Mouse (Mus musculus) midbrain, postnatal 0 days (tissue): ENCODE data around the gene Tinf2. TPM values are rescaled to one million over a fixed set of nuclear protein-coding genes. Genes with fewer than 3 reads are reported as not detected.

Experiments
- ATAC-seq: fragments of 200-750 bp; cut with Nextera tagmentation; 2 replicates; pipeline ENCODE4 v1.8.0; 2017; ENCODE audit warnings: moderate number of reproducible peaks, mild to moderate bottlenecking, moderate TSS enrichment, moderate library complexity; ENCODE audit not compliant: low FRiP score
- DNase-seq: peaks from one replicate; pipeline ENCODE4 v3.0.0-alpha.2; 2015; ENCODE audit warnings: low spot score
- H3K27ac ChIP-seq: fragments of 300-500 bp; sonication (generic); 2 replicates; pipeline ENCODE4 v1.5.1; 2014; ENCODE audit warnings: low read depth, mild to moderate bottlenecking, low read length, mixed read lengths
- H3K27me3 ChIP-seq: fragments of 300-500 bp; sonication (generic); 2 replicates; pipeline ENCODE4 v1.6.1; 2014; ENCODE audit warnings: low read length, control low read depth, mixed read lengths; ENCODE audit not compliant: insufficient read depth
- H3K36me3 ChIP-seq: fragments of 300-500 bp; sonication (generic); 2 replicates; pipeline ENCODE4 v1.6.1; 2014; ENCODE audit warnings: low read length, control low read depth, mixed read lengths; ENCODE audit not compliant: insufficient read depth
- H3K4me1 ChIP-seq: fragments of 300-500 bp; sonication (generic); 2 replicates; pipeline ENCODE4 v1.6.1; 2014; ENCODE audit warnings: mild to moderate bottlenecking, control low read depth, antibody characterized with exemption, low read length, mixed read lengths; ENCODE audit not compliant: insufficient read depth
- H3K4me2 ChIP-seq: fragments of 300-500 bp; sonication (generic); 2 replicates; pipeline ENCODE4 v1.6.1; 2014; ENCODE audit warnings: low read depth, mild to moderate bottlenecking, low read length, mixed read lengths; ENCODE audit not compliant: poor library complexity, severe bottlenecking
- H3K4me3 ChIP-seq: fragments of 300-500 bp; sonication (generic); 2 replicates; pipeline ENCODE4 v1.5.1; 2014; ENCODE audit warnings: low read depth, mild to moderate bottlenecking, low read length, moderate library complexity
- H3K9ac ChIP-seq: fragments of 300-500 bp; sonication (generic); replicated peaks from 2 replicates; pipeline ENCODE4 v1.6.1; 2014; ENCODE audit warnings: mild to moderate bottlenecking, low read length, moderate library complexity, mixed read lengths; ENCODE audit not compliant: poor library complexity, severe bottlenecking
- H3K9me3 ChIP-seq: fragments of 300-500 bp; sonication (generic); 2 replicates; pipeline ENCODE4 v1.6.1; 2016; ENCODE audit warnings: low read length, control low read depth
- CTCF ChIP-seq: IDR thresholded peaks from 2 replicates; pipeline ENCODE4 v1.5.1; 2016; ENCODE audit warnings: antibody characterized with exemption, mild to moderate bottlenecking
- WGBS: fragments of 180-500 bp; shearing (Covaris S2); extraction: QIAGEN DNeasy Blood & Tissue Kit; methylation state at CpG from one replicate; pipeline ENCODE4 v1.1.7; 2014; 5-methylcytosine and 5-hydroxymethylcytosine counted together
- polyA plus RNA-seq: library from polyadenylated mRNA; unstranded; fragments of >200 nt; fragmentation: Nextera tagmentation; extraction: Ambion mirVana; gene quantifications from 2 replicates; pipeline ENCODE4 v1.2.1, GENCODE M21; 2015
- total RNA-seq: library from RNA; depleted of rRNA; stranded (reverse); fragments of >200 nt; gene quantifications from 2 replicates; pipeline ENCODE4 v1.2.3, GENCODE M21; 2014; rRNA removed

The Tinf2 gene
- 14.6 and 15.7 TPM in 2 replicates for total RNA-seq
- 19.9 and 23.6 TPM in 2 replicates for polyA plus RNA-seq

DNA sequence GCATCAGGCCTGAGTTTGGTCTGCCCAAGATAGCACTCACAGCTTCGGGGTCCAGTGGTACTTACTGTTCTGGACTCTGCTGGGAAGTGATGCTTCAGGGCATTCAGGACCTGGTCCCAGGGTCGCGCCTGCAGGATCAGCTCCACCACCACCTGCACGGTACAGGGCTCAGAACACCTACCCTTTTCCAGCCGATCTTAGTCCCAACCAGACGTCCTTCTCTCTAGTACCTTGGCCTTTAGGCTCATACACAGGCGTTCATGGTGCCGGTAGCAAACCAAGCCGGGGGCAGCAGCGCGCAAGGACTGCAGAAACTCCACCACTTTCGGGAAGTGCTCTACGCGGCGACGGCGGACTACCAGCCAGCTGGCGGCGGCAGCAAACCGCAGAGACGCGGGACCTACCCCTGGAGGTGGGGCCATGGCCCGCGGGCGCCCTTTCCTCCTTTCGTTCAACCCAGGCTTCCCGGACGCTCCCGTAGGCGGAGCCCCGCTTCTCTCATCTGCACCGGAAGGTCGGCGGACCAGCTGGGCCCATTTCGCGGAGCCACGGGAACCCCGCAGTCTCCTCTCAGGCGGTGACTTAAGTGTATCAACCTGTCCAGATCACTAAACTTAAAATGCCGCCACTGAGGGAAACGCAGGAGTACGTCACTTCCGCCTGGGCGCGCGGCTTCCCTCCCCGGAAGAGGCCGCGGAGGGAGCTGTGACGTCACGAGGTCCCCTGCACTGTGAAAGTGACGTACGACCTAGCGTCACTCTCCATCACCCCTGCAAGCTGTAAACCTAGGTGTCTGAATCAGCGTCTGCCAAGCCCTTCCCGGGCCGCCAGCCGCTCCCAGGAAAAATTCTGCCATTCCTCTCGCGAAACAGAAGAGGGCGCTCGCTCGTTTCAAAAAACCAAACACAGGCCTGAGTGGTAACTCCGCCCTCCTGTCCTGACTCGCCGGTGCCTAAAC lies at the start of gene Tinf2:
Gene Tinf2 (minus strand): TSS at position 661 of the 958 bp plus-strand sequence.
- Histone ChIP-seq H3K9me3 (no peaks in the 10 kb centered on the region), H3K9ac (peak within 1 kb of the TSS; percentile 55), H3K27me3 (no peaks in the 10 kb centered on the region), H3K4me3 (peak within 1 kb of the TSS; percentile 46), H3K4me2 (peak within 1 kb of the TSS; percentile 68), H3K36me3 (peaks cover 29% of the 10 kb centered on the region), H3K4me1 (no peaks in the 10 kb centered on the region), H3K27ac (peak within 1 kb of the TSS; percentile 40)
- TF ChIP-seq CTCF = peak; percentile 91
- under 1% methylated on average over 66 of the region's 66 CpGs for WGBS
- DNase-seq (peak; percentile 98), ATAC-seq (peak; percentile 98)

DNA sequence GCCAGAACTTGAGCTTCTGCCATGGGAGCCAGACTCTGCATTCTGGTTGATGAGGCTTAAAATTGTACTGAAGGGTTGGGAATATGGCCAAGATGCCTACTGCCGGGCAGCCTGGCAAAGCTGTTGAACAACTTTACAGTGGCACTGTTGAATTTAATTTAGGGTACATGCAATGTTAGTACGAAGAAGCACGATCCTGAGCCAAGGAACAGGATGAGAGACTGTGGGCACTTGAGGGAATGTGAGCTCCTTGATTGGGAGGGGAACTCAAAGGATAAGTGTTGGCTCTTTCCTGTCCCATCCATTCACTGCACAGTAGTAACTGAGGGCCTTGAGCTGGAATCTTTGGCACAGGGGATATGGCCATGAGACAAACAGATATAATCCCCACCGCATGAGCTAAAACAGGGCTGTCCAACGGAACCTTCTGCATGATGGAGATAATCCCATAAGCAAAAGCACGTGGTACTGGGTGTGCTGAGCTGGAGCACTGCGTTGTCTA lies 49.0 kb upstream of the Tinf2 start:
- DNase-seq = peak; percentile 87
- Histone ChIP-seq H3K4me1 (no peaks in the 10 kb centered on the region), H3K36me3 (no peaks in the 10 kb centered on the region), H3K4me3 (no peak overlapping the region), H3K9ac (no peak overlapping the region), H3K27ac (peak overlapping the region; percentile 59; the same call in 1 of the 2 replicates), H3K9me3 (no peaks in the 10 kb centered on the region), H3K27me3 (peaks cover 2% of the 10 kb centered on the region; the same call in 1 of the 2 replicates), H3K4me2 (no peak overlapping the region)
- ATAC-seq = peak; percentile 62
- 62% methylated on average over 7 of the region's 7 CpGs for WGBS
- TF ChIP-seq CTCF = no peak

DNA sequence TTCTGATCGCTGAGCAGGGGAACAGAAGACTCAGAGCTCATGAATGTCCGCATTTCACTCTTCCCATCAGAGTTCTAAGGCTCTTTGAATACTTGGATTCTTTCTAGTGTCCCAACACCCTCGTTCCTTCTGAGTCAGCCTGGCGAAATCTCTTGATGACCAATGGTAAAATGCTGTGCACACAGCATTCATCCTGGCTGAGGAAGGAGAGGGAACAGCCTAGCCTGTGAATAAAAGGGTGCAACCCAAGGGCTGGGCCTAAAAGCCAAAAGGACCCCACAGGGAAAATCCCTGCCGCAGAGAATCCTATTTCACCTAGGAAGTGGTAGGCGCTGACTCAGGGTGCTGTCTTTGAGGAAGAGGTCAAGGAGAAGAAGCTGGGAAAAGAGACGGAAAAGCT lies 48.5 kb upstream of the Tinf2 start:
- no peak overlapping the region for H3K4me3 ChIP-seq
- H3K36me3 ChIP-seq = no peaks in the 10 kb centered on the region
- peaks cover 2% of the 10 kb centered on the region; the same call in 1 of the 2 replicates for H3K27me3 ChIP-seq
- H3K9ac ChIP-seq = no peak overlapping the region
- no peaks in the 10 kb centered on the region for H3K4me1 ChIP-seq
- H3K9me3 ChIP-seq = no peaks in the 10 kb centered on the region
- no peak for TF ChIP-seq CTCF
- peak; percentile 47; the same call in 1 of the 2 replicates for ATAC-seq
- DNase-seq = peak; percentile 30
- WGBS = 66% methylated on average over 7 of the region's 7 CpGs
- peak overlapping the region; percentile 59 for H3K27ac ChIP-seq
- H3K4me2 ChIP-seq = no peak overlapping the region

DNA sequence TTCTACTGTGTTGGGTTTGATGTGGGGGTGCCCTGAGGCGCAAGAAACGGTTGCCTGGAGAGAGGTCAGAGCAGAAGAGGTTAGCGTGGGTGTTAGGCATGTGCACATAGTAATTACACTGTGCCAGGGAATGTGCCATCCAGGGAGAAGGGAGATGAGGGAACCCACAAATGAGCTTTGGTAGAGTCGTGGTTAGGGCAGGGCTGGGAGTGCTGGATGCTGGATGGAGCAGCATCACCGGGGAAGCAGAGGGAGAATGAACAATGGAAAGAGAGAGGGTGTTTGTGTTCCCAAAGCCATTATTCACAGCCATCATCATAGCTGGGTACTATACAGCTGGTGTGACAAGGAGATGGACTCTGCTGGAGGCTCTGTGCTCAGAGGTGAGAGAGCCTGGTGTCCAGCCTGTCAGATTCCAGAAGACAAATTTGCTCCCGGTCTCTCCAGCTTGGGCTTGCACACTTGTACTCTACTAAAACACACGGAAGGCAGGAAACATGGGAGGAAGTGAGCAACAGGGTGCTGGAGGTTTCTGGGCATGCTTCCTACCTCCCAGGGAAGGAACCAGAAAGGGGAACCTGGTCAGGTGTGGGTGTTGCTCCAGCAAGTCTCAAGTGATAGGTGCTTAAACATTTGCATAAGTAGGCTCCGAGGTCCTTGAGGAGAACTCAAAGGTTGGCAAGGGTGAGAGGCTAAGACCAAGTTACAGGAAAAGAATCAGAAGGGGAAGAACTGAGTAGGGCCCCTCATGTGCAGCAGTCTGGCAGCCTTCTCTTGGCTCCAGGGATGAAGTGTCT lies 46.5 kb upstream of the Tinf2 start:
- H3K9me3 ChIP-seq = no peaks in the 10 kb centered on the region
- 69% methylated on average over 8 of the region's 8 CpGs for WGBS
- H3K4me2 ChIP-seq = no peak overlapping the region
- H3K27ac ChIP-seq = no peak overlapping the region
- H3K4me3 ChIP-seq = no peak overlapping the region
- no peak overlapping the region for H3K9ac ChIP-seq
- ATAC-seq (no peak), DNase-seq (no peak)
- no peaks in the 10 kb centered on the region for H3K4me1 ChIP-seq
- no peaks in the 10 kb centered on the region for H3K36me3 ChIP-seq
- H3K27me3 ChIP-seq = no peaks in the 10 kb centered on the region
- TF ChIP-seq CTCF = no peak

DNA sequence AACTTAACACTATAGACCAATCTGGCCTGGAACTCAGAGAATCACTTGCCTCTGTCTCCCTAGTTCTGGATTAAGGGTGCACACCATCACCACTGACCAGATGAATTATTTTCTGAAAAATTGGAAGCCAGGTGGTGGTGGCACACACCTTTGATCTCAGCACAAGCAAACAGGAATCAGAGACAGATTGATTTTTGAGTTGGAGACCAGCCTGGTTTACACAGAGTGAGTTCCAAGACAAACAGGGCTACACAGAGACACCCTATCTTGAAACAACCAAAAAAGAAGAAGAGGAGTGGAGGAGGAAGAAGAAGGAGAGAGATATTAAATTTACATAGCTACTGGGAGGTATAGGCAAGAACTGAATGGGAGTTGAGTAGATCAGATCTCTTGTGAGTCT lies 44.6 kb upstream of the Tinf2 start:
- no peaks in the 10 kb centered on the region for H3K9me3 ChIP-seq
- no peak overlapping the region for H3K9ac ChIP-seq
- no peak overlapping the region for H3K27ac ChIP-seq
- H3K4me2 ChIP-seq = no peak overlapping the region
- no peaks in the 10 kb centered on the region for H3K27me3 ChIP-seq
- TF ChIP-seq CTCF = no peak
- H3K36me3 ChIP-seq = no peaks in the 10 kb centered on the region
- H3K4me1 ChIP-seq = peaks cover under 1% of the 10 kb centered on the region; the same call in 1 of the 2 replicates
- ATAC-seq = no peak
- DNase-seq = no peak
- H3K4me3 ChIP-seq = no peak overlapping the region
